Mouse (Mus musculus) heart, postnatal 36 days (tissue): ENCODE results near the gene Fam214a. TPM values are rescaled to one million over a fixed set of nuclear protein-coding genes. Genes with fewer than 3 reads are reported as not detected.

Experiments
- DNase-seq, 2 experiments: peaks; one replicate each; pipeline ENCODE4 v3.0.0; 2021 to 2022
- intact Hi-C: fragments of 180-260 bp; cut with DNase I; formaldehyde crosslinking; loops from one replicate; pipeline ENCODE4 v1.15.1; 2025
- total RNA-seq, 2 experiments: library from RNA; stranded (reverse); gene quantifications; 2 replicates each; pipeline ENCODE4 v1.2.3; 2021

Gene Fam214a
- total RNA-seq, 2 experiments from 2014 or later = 37.3 to 39.8 TPM

DNA sequence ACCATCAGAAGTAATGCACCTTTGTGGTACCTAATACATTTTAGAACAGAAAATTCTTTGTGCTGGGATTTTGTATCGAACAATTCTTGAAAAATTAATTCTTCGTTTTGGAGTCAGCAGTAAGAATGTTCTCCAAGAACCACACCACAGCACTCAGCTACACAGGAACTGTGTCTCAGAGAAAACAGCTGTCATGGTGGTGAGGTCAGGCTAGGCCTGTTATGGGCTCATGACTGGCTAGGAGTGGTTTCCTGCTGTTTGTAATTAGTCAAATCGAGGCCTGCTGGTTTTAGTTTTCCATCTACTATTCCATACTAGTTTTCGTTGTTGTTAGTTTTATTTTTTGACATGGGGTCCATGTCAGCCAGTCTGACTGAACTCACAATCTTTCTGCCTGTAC, 67.9 kb downstream of the Fam214a start:
- DNase-seq = no peak
- intact Hi-C loops = no loop called here

DNA sequence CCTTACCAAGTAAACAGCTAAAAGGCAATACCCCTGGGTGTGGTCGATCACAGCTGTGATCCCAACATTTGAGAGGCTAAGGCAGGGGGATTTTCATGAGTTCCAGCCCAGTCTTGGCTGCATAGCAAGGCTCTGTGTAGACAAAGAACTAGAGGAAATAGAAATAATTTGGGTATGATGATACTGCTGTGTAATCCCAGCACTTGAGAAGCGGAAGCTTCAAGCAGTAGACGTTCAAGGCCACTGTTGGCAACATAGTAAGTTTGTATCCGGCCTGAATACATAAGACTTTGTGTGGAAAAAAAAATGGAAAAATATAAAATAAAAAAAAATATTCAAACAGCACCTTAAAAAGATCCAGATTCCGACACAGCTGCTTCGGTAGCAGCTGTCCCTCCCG, 69.9 kb downstream of the Fam214a start:
- intact Hi-C loops = no loop called here
- DNase-seq = no peak

DNA sequence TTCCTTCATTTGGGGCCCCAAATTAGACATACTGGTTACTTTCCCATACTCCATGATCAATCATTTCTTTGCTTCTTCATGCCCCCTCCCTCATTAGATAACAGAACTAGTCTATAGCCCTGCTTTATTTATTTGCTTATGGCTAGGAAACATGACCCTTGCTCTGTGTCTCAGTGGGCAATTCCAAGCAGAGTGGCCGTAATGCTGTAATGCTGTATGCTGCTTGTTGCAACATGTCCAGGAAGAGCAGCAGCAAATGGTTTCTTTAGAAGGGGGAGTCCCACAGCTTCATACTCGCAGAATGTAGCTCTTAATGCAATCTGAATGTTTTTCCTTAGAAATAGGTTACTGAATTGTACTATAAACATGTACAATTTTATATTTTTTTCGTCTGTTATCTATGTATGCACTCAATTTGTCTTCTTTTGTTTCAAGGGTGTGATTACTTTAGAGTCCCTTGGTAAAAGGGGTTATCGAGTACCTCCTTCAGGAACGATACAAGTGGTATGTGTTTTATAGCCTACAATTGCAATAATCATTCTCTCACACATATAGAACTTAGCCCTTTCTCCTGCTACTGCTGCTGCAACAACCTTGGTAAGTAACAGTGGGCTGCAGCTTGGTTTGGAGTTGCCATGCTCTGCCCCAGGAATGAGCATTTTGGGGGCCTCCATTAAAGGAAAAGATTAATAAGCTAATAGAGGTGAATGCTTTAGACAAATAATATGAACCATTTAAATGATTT, 70.6 kb downstream of the Fam214a start:
- intact Hi-C loops = no loop called here
- DNase-seq = no peak

DNA sequence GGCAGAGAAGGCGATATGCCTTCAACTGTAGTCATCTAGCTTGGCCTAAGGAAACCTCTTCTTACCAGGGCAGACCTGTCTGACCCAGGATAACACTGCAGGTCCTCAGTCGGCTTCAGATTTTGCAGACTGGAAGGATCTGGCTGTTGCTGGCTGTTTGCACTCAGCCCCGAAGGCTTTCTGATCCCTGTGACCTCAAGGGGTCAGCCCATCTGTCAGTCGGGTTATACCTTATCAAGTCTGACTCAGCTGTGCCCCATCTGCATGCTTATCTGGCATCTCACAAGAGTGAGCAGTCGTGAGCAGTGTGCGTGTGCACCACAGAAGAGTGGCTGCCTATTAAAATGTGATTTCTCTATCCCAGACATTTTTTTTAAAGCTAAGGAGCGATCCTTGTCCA, 71.4 kb downstream of the Fam214a start:
- DNase-seq = no peak
- intact Hi-C loops = no loop called here

DNA sequence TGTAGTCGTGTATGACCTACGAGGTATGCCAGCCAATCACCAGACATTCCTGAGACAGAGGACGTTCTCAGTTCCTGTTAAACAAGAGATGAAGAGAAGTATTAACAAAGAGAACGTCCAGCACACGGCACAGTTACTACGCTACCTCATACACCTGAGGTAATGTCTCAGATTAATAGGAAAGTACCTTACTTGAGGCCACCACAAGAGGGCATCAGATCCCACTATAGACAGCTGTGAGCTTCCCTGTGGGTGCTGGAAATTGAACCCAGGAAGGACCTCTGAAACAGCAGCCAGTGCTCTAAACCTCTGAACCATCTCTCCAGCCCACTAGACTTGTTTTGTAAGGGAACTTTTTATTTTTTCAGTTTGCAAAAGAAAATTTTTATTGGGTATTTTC, 73.0 kb downstream of the Fam214a start:
- no peak for DNase-seq
- intact Hi-C loops = no loop called here

DNA sequence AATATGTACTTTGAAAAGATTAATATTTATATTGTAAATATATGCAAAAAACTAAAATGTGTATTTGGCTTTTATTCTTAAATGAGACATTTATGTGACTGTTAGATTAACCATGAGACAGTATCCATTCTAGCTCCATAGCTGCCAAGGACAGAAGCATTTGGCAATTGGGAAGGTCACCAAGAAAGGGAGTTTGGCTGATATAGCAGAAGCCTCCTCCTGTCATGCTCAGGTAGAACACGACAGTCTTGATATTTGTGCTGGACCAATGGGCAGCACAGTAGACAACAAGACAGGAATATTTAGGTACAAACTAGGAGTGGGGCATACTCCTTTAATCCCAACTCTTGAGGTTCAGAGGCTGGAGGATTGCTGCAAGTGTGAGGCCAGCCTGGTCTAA, 79.7 kb downstream of the Fam214a start:
- no peak for DNase-seq
- intact Hi-C loops = loop anchor here (5.0 kb wide), 1 partner anchor 125 kb away; no protein-coding TSS in a partner anchor

DNA sequence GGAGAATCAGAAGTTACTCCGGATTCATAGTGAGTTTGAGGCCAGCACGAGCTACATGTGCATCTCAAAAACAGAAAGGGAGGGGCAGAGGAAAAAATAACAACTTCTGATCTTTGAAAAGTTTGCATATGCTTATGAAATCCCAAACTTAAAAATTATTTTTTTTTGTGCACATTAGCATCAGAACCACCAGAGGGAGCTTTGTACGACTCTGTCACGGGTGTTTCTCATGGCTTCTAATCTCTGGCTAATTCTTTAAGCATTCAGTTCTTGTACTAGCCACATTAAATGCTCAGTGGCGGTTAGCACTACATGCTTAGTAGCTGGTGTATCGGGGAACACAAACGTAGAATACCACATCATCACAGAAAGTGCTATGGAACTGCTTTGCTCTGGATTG, 80.5 kb downstream of the Fam214a start:
- DNase-seq = no peak
- intact Hi-C loops = loop anchor here (5.0 kb wide), 1 partner anchor 126 kb away; no protein-coding TSS in a partner anchor

DNA sequence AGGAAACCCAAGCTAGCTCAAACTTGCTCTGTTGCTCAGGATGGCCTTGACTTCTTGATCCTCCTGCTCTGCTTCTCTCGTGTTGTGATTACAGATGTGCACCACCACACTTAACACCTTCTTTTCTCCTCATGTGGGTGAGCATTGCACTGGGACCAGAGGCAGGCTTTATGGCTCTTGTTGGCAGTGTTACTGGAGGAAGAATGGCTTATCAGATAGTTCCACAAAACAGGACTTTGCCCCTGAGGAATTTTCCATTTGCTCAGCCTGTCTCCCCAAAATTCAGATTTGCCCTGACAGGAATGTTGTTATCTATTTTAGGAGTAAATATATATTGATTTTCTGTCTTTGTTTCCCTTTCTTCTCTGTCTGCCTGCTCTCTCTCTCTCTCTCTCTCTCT, 82.0 kb downstream of the Fam214a start:
- intact Hi-C loops = loop anchor here (5.0 kb wide), 1 partner anchor 127 kb away; no protein-coding TSS in a partner anchor
- DNase-seq = no peak

DNA sequence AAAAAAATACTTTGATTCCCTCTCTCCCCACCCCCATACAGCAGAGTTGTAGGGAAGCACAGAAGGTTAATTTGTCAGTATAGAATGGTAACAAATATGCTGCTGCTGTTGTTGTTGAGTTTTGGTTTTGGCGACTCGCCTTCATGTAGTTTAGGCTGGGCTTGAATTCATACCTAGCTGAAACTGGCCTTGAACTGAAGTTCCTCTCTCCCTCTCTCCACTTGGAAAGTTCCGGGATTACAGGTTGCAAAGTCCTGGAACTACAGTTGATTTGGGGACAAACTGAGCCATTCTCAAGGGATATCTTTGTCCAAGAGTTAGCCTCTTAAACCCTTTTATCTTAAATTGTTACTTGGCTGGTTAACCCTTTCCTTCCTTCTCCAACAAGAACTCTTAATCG, 83.3 kb downstream of the Fam214a start:
- intact Hi-C loops = loop anchor here (2.0 kb wide), 2 partner anchors 65 to 83 kb away; partner anchors contain the start of gene Fam214a
- DNase-seq = no peak

DNA sequence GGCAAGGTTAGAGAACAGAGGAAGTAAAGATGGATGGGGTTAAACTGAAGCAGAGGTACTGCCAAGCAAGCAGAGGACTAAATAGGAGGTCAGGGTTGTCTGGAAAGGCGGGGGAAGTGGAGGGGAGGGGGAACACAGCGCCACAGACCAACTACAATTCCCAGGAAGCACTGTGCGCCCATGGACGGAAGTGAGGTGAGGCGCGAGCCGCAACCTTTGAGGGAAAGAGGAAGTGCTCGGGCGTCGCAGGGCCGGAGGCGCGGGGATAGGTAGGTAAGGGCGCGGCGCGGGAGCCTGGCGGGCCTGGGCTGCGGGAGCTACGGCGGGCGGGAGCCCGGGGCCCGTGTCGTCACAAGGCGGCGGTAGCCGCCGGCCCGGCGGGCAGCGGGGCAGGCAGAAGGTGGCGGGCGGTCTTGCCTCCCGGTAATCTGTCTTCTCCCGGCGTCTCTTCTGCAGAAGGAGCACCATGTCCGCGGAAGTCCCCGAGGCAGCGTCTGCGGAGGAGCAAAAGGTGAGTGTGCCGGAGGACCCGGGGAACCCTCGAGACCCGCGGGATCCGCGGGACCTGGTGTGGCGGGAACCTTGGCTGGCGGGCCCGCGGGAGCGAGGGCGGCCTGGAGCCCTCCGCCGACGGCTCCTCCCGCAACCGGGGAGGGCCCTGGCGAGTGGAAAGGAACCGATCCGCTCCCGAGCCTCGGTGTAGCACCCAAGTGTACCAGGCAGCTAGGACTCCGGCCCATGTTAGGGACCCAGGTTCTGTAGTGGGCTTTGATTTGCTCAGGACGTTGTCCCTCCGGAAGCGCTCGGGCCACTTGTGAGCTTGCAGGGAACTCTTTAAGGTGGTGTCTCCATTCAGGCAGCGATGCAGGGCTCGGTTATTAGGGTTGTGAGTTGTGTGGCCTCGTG, 85.0 kb downstream of the Fam214a start, which contains the start of gene Arpp19:
Gene Arpp19, plus strand, starts transcription at position 164 of the 906 bp plus-strand sequence.
- DNase-seq = peak; percentile 77
- intact Hi-C loops = loop anchor here (2.0 kb wide), 2 partner anchors 67 to 85 kb away; partner anchors contain the start of gene Fam214a

DNA sequence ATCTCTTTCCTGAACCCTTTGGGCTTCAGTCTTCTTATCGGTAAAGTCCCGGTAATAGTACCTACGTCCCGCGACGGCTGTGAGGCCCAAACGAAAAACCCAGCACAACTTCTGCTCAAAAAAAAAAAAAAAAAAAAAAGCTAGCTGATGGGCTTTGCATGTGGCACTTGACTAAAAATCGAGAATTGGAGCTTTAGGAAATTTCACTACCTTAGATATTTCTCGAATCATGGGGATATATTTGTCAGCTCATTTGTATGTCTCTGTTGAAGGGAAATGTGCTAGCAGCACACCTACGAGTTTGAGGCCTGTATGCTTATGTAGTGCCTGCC, 85.6 kb downstream of the Fam214a start:
- intact Hi-C loops = no loop called here
- DNase-seq = no peak

DNA sequence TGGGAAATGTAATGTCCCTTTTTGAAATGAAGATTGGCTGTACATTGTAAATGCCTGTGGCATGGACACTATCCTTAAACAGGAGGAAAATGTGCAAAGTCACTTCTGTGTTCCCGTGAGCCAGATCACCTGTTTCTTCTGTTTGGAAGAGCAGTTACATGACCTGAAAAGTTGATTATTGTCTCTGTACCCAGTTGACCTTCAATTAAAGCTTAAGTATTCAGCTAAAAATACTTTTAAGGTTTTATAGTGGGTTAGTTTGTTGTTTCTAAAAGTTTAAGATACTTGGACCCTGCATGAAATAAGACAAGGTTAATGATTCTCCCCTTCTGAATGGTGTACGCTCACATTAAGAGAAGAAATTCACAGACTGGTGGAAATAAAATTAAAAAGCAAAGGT, 87.9 kb downstream of the Fam214a start:
- intact Hi-C loops = no loop called here
- no peak for DNase-seq

DNA sequence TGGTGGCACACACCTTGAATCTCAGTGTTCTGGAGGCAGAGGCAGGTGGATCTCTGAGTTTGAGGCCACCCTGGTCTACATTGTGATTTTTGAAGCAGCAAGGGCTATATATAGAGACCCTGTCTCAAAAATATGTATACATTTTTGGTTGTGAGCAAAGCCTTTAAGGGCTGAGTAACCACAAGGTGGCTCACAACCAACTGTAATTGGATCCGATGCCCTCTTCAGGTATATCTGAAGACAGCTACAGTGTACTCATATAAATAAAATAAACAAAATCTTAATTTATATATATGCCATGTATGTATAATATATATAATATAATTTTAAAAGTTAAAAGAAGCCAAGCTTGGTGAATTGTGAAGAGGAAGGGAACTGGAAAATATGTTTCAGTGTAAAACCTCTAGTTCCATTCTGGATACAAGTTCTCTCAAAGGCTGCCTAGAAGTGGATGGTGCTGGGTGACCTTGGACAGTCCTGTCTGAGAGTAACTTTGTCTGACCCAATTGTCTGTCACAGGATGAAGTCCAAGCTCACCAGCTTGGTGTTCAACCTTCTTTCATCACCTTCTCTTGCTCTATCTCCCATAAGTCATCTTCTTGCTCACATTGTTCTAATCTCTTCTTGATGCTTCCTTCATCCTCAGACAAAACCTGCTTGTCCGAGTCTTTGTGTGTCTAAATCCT, 89.3 kb downstream of the Fam214a start:
- intact Hi-C loops = no loop called here
- no peak for DNase-seq

DNA sequence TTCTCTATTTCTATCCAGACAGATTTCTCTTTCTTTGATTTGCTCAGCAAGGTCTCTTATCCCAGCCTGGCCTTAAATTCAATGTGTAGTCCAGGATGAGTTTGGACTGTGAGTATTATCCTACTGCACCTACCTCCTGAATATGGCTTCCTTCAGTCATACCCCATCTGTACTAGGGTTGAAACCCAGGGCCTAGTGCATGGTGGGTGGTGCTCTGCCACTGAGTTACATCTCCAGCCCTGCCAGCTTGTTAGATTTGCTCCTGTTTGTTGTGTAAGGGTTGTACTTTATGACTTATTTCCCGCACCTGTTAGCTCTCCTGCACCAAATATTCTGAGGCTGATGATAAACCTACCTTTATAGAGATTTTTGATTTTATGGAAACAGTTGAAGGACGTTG, 90.5 kb downstream of the Fam214a start:
- intact Hi-C loops = no loop called here
- DNase-seq = no peak

DNA sequence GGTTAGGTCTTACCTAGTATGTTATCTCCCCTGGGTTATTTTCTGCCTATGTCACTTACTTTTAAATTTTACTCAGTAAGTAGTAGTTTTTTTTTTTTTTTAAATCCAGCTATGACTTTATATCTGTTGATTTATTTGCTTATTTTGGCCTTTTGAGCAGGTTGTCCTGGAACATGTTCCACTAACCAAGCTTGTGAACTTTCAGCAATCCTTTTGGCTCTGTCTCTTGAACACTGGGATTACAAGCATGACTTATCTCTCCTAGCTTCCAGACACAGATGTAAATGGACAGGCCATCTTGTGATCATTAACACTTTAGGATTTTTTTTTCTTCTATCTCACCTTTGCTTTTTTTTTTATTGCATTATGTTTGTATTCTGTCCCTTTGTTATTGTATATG, 94.4 kb downstream of the Fam214a start:
- DNase-seq = no peak
- intact Hi-C loops = no loop called here

DNA sequence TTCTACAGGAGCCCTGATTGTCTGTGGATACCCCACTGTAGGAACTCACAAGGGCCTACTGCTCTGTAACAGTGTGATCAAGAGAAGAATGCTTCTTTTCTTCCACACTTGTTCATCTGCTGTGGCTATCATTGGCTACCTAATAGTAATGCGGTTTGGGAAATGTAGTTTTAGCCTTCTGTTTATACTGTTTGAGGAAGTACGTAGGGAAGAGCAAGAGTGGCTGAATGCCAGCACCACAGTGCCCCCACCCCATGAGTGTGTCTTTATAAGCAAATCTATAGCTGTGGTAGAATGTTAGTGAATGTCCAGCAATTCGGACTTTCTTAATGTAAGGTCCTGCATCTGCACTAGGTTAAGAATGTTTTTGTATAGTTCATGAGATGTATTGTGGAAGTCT, 96.4 kb downstream of the Fam214a start:
- DNase-seq = no peak
- intact Hi-C loops = no loop called here

DNA sequence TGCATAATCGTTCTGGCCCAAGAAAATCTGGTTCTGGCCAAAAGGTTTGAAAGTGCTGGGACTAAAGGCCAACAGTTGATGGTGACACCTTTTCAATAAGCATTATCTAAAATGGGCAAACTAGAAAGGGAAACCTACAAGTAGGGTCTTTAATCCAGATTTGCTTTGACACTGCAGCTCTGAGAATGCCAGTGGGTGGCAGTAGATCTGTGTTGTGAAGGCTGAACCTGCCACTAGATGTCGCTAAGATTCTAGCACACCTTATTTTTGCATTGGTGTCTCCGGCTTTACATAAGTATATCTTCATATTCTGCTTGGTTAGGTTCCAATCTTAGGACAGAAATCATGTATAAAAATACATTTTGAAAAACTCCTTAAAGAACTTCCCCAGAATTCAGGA, 97.3 kb downstream of the Fam214a start:
- peak; percentile 57 to 63 for DNase-seq
- intact Hi-C loops = loop anchor here (5.0 to 10.0 kb wide), 3 partner anchors 147 to 385 kb away; no protein-coding TSS in a partner anchor

DNA sequence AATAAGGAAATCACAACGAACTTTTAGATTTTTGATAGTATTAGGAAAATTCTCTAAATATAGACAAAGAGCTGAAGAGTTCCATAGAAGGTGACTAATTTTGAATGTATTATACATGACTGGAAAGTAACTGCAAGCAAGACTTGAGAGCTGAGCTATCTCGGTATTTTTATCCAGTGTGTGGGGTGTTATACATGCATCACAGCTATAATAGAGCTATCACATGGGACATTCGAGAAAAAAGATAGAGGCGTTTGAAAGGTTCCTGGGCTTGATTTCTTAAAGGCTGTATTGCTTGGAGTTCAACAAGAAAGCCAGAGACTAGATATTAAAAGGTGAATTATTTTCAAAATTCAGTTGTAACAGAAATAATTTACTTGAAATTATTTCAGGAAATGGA, 99.2 kb downstream of the Fam214a start:
- intact Hi-C loops = loop anchor here (5.0 to 10.0 kb wide), 3 partner anchors 145 to 383 kb away; no protein-coding TSS in a partner anchor
- no peak for DNase-seq

DNA sequence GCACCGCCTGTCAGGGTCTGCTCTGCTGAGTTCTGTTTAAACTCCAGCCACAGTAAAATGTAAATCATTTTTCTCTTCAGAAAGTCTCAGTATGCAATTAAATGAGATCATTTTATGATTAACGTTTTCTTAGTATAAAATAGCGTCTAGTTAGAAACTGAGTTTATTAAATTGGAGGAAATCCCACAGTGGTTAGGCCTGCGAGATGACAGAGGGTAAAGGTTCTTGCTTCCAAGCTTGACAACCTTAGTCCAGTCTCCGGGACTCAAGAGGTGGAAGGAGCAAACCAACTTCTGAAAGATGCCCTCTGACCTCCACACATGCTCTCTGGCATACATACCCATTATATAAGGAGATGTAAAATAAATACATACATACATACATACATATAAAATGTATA, 102.4 kb downstream of the Fam214a start:
- intact Hi-C loops = loop anchor here (10.0 kb wide), 1 partner anchor 380 kb away; no protein-coding TSS in a partner anchor
- no peak for DNase-seq

DNA sequence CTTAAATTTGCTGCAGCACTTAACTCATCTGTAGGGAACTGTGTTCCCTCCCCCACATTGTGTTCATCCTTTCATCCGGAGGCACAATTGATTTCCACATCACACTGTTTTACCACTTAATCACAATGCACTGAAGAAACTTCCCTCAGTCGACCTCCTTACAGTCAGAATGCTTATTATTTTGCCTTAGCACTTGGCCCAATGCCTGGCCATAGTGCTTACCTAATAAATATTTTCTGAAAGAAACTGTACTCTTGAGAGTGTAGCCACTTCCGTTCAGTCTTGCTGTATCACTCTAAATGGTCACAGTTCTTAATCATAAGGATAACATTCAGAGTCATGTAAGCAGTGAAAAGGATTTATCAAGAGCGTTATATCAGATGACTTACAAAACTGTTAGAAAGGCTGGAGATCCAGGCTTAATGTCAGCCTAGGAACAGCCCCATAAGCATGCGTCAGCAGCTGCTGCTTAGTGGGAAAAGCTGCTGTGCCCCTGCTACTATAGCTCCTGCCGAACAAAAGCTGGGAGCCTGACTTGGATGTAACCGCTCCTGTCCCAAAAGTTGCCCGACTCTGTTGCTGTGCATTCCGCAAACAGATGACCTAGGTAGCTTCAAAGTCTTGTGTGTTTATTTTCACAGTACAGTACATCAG, 112.1 kb downstream of the Fam214a start:
- no peak for DNase-seq
- intact Hi-C loops = no loop called here
